Comparison of ENCODE assay signal across 27 mouse cellular contexts in genomic region chr3:140566996-140567517, GRCm38 (mm10).
A peak's percentile ranks its signal among the peaks of the same experiment; 100 is the strongest.
DNase-seq lines count a peak whose midpoint lies in the region; ATAC-seq lines count a peak whose summit lies in the region.
"Had no signal": no experiment of that assay in that cellular context is flagged by ENCODE, and none has a peak within 500 bp of the region (broad histone marks: within the 10 kb centered on the region; RNA-seq: fewer than 3 reads in every experiment).

No protein-coding gene starts in this region.

- WGBS in forebrain, embryonic 12.5 days, result 44% methylated on average over 4 of the region's 4 CpGs
- WGBS in forebrain, embryonic 10.5 days, result 69% methylated on average over 4 of the region's 4 CpGs
- 70% methylated on average over 4 of the region's 4 CpGs for WGBS in neural tube, embryonic 11.5 days
- WGBS in neural tube, embryonic 15.5 days, result 50% methylated on average over 4 of the region's 4 CpGs
- 25% methylated on average over 4 of the region's 4 CpGs for WGBS in forebrain, embryonic 14.5 days
- WGBS in midbrain, embryonic 15.5 days, result 75% methylated on average over 4 of the region's 4 CpGs

- no peak overlapping the region for H3K9ac ChIP-seq in forebrain, embryonic 12.5 days
- no peak overlapping the region for H3K9ac ChIP-seq in neural tube, embryonic 11.5 days (ENCODE audit: low read length)
- H3K9ac ChIP-seq in neural tube, embryonic 15.5 days (replicated peaks), result no peak overlapping the region
- H3K9ac ChIP-seq in forebrain, embryonic 14.5 days (ENCODE audit: low read length), result no peak overlapping the region
- no peak overlapping the region for H3K9ac ChIP-seq in midbrain, embryonic 15.5 days
- H3K9ac ChIP-seq: embryonic facial prominence, embryonic 12.5 days; embryonic facial prominence, embryonic 15.5 days; heart, embryonic 13.5 days; hindbrain, embryonic 13.5 days had no signal

- no peak overlapping the region for H3K4me2 ChIP-seq in forebrain, embryonic 12.5 days
- H3K4me2 ChIP-seq in neural tube, embryonic 11.5 days (ENCODE audit: low read depth), result no peak overlapping the region
- no peak overlapping the region for H3K4me2 ChIP-seq in neural tube, embryonic 15.5 days
- H3K4me2 ChIP-seq in forebrain, embryonic 14.5 days (ENCODE audit: low read length), result no peak overlapping the region
- H3K4me2 ChIP-seq in midbrain, embryonic 15.5 days, result no peak overlapping the region
- H3K4me2 ChIP-seq: embryonic facial prominence, embryonic 12.5 days; embryonic facial prominence, embryonic 15.5 days; heart, embryonic 13.5 days; hindbrain, embryonic 13.5 days had no signal

- no peaks in the 10 kb centered on the region for H3K36me3 ChIP-seq in forebrain, embryonic 12.5 days (replicated peaks)
- H3K36me3 ChIP-seq in forebrain, embryonic 10.5 days (replicated peaks), result no peaks in the 10 kb centered on the region
- no peaks in the 10 kb centered on the region for H3K36me3 ChIP-seq in neural tube, embryonic 11.5 days (ENCODE audit: control insufficient read depth, insufficient read depth, low read length)
- H3K36me3 ChIP-seq in neural tube, embryonic 15.5 days, result no peaks in the 10 kb centered on the region
- H3K36me3 ChIP-seq in forebrain, embryonic 14.5 days (ENCODE audit: control insufficient read depth, insufficient read depth, low read length), result no peaks in the 10 kb centered on the region
- no peaks in the 10 kb centered on the region for H3K36me3 ChIP-seq in midbrain, embryonic 15.5 days (replicated peaks)
- H3K36me3 ChIP-seq: embryonic facial prominence, embryonic 12.5 days; embryonic facial prominence, embryonic 15.5 days; G1E; heart, embryonic 10.5 days; heart, embryonic 13.5 days; hindbrain, embryonic 13.5 days had no signal

- no peak overlapping the region for H3K4me3 ChIP-seq in forebrain, embryonic 12.5 days (replicated peaks)
- H3K4me3 ChIP-seq in forebrain, embryonic 10.5 days, result no peak overlapping the region
- no peak overlapping the region for H3K4me3 ChIP-seq in neural tube, embryonic 11.5 days (ENCODE audit: low read depth, low read length)
- H3K4me3 ChIP-seq in neural tube, embryonic 15.5 days (replicated peaks), result no peak overlapping the region
- H3K4me3 ChIP-seq in forebrain, embryonic 14.5 days (ENCODE audit: low read depth, low read length), result no peak overlapping the region
- H3K4me3 ChIP-seq in midbrain, embryonic 15.5 days, result no peak overlapping the region
- H3K4me3 ChIP-seq: embryonic facial prominence, embryonic 12.5 days; embryonic facial prominence, embryonic 15.5 days; heart, adult 2 months; heart, embryonic 10.5 days; heart, embryonic 13.5 days; hindbrain, embryonic 13.5 days had no signal

- H3K27ac ChIP-seq in forebrain, embryonic 12.5 days, result no peak overlapping the region
- H3K27ac ChIP-seq in forebrain, embryonic 10.5 days, result no peak overlapping the region
- no peak overlapping the region for H3K27ac ChIP-seq in neural tube, embryonic 11.5 days (ENCODE audit: low read depth, low read length)
- no peak overlapping the region for H3K27ac ChIP-seq in neural tube, embryonic 15.5 days (replicated peaks)
- H3K27ac ChIP-seq in forebrain, embryonic 14.5 days (ENCODE audit: low read depth, low read length), result no peak overlapping the region
- H3K27ac ChIP-seq in midbrain, embryonic 15.5 days, result no peak overlapping the region
- H3K27ac ChIP-seq: embryonic facial prominence, embryonic 12.5 days; embryonic facial prominence, embryonic 15.5 days; heart, adult 2 months; heart, embryonic 10.5 days; heart, embryonic 13.5 days; hindbrain, embryonic 13.5 days had no signal

- peak; percentile 57; the same call in 1 of the 2 replicates for ATAC-seq in forebrain, embryonic 12.5 days (ENCODE audit: low FRiP score)
- peak; percentile 35; the same call in 1 of the 2 replicates for ATAC-seq in neural tube, embryonic 11.5 days (ENCODE audit: insufficient read depth, low FRiP score, low TSS enrichment)
- ATAC-seq in neural tube, embryonic 15.5 days (ENCODE audit: low FRiP score), result no peak
- ATAC-seq in forebrain, embryonic 14.5 days, result peak; percentile 69; the same call in 1 of the 2 replicates
- no peak for ATAC-seq in midbrain, embryonic 15.5 days (replicated peaks)
- ATAC-seq: intestine, postnatal 0 days had no signal

- no peaks in the 10 kb centered on the region for H3K4me1 ChIP-seq in forebrain, embryonic 12.5 days
- no peaks in the 10 kb centered on the region for H3K4me1 ChIP-seq in forebrain, embryonic 10.5 days
- no peaks in the 10 kb centered on the region for H3K4me1 ChIP-seq in neural tube, embryonic 11.5 days (ENCODE audit: control insufficient read depth, insufficient read depth, low read length)
- no peaks in the 10 kb centered on the region for H3K4me1 ChIP-seq in neural tube, embryonic 15.5 days
- no peaks in the 10 kb centered on the region for H3K4me1 ChIP-seq in forebrain, embryonic 14.5 days (ENCODE audit: control insufficient read depth, insufficient read depth, low read length)
- no peaks in the 10 kb centered on the region for H3K4me1 ChIP-seq in midbrain, embryonic 15.5 days
- H3K4me1 ChIP-seq: embryonic facial prominence, embryonic 12.5 days; embryonic facial prominence, embryonic 15.5 days; heart, embryonic 10.5 days; heart, embryonic 13.5 days; hindbrain, embryonic 13.5 days had no signal

- no peaks in the 10 kb centered on the region for H3K27me3 ChIP-seq in forebrain, embryonic 12.5 days
- H3K27me3 ChIP-seq in forebrain, embryonic 10.5 days (ENCODE audit: poor library complexity, severe bottlenecking), result no peaks in the 10 kb centered on the region
- H3K27me3 ChIP-seq in neural tube, embryonic 11.5 days (ENCODE audit: control insufficient read depth, insufficient read depth, low read length), result no peaks in the 10 kb centered on the region
- no peaks in the 10 kb centered on the region for H3K27me3 ChIP-seq in neural tube, embryonic 15.5 days (replicated peaks)
- no peaks in the 10 kb centered on the region for H3K27me3 ChIP-seq in forebrain, embryonic 14.5 days (replicated peaks; ENCODE audit: control insufficient read depth, insufficient read depth, low read length)
- no peaks in the 10 kb centered on the region for H3K27me3 ChIP-seq in midbrain, embryonic 15.5 days (replicated peaks)
- H3K27me3 ChIP-seq: CH12.LX; embryonic facial prominence, embryonic 12.5 days; embryonic facial prominence, embryonic 15.5 days; heart, embryonic 13.5 days; hindbrain, embryonic 13.5 days had no signal

- no peak for DNase-seq in forebrain, embryonic 10.5 days (ENCODE audit: extremely low spot score, low spot score)
- DNase-seq in neural tube, embryonic 11.5 days (ENCODE audit: low spot score), result no peak
- peak; percentile 51 for DNase-seq in forebrain, embryonic 14.5 days (ENCODE audit: low spot score)
- no peak for DNase-seq in right cerebral cortex, adult 2 months (ENCODE audit: low spot score in 2 of 2)
- DNase-seq: adrenal gland, adult 2 months; adrenal gland, postnatal 14 days; B cell, adult 2 months; cerebellum, adult 11-12 months; cerebellum, adult 9-11 months; cerebellum, postnatal 25 days; gastrocnemius, postnatal 10 days; gastrocnemius, postnatal 36 days; heart, adult 2 months; heart, postnatal 14 days; heart, postnatal 4 days; kidney, adult 2 months had no signal

- no peaks in the 10 kb centered on the region for H3K9me3 ChIP-seq in forebrain, embryonic 12.5 days
- H3K9me3 ChIP-seq in forebrain, embryonic 10.5 days, result no peaks in the 10 kb centered on the region
- H3K9me3 ChIP-seq in neural tube, embryonic 11.5 days (ENCODE audit: control insufficient read depth, low read length), result no peaks in the 10 kb centered on the region
- H3K9me3 ChIP-seq in neural tube, embryonic 15.5 days (replicated peaks), result no peaks in the 10 kb centered on the region
- H3K9me3 ChIP-seq in forebrain, embryonic 14.5 days (replicated peaks; ENCODE audit: control insufficient read depth, low read length), result no peaks in the 10 kb centered on the region
- no peaks in the 10 kb centered on the region for H3K9me3 ChIP-seq in midbrain, embryonic 15.5 days
- H3K9me3 ChIP-seq: embryonic facial prominence, embryonic 12.5 days; embryonic facial prominence, embryonic 15.5 days; G1E; heart, embryonic 10.5 days; heart, embryonic 13.5 days; hindbrain, embryonic 13.5 days had no signal

Comparison
In these comparisons a context has a peak if more than half of its experiments do, and no peak if none do; other contexts are left out.
1. ATAC-seq: peak in forebrain, embryonic 12.5 days (single experiment), neural tube, embryonic 11.5 days (single experiment) and forebrain, embryonic 14.5 days (single experiment); none in neural tube, embryonic 15.5 days (single experiment) and midbrain, embryonic 15.5 days (single experiment).